Mouse (Mus musculus) layer of hippocampus, postnatal 36 days (tissue): Measurements from ENCODE around the gene Gp9. TPM values are rescaled to one million over a fixed set of nuclear protein-coding genes. Genes with fewer than 3 reads are reported as not detected.
A peak's percentile ranks its signal among the peaks of the same experiment; 100 is the strongest.

ENCODE experiments used
- DNase-seq, 2 experiments: peaks; one replicate each; pipeline ENCODE4 v3.0.0; 2022
- total RNA-seq, 2 experiments: library from RNA; stranded (reverse); gene quantifications; 2 replicates each; pipeline ENCODE4 v1.2.3; 2021

Gene Gp9
- total RNA-seq, result 1 to 10 TPM in 1 of 2 experiments, under 1 TPM in 1; 0.82 to 1.5 TPM

- no peak for DNase-seq
Measured at GRCm38 (mm10) chr6:87777842-87778241, at the start of gene Gp9. Gene Gp9, plus strand, starts transcription at chr6:87778072.

GRCm38 (mm10) chr6:87728102-87728501, 49.8 kb upstream of the Gp9 start:
- no peak for DNase-seq

- DNase-seq, result no peak
Measured at GRCm38 (mm10) chr6:87730141-87730540, 47.7 kb upstream of the Gp9 start.

- peak; percentile 46 to 49 for DNase-seq
Measured at GRCm38 (mm10) chr6:87730591-87731462, 47.0 kb upstream of the Gp9 start, which contains the start of gene Efcc1. Gene Efcc1, plus strand, starts transcription at chr6:87730869.

GRCm38 (mm10) chr6:87731463-87732095, 46.3 kb upstream of the Gp9 start:
- no peak for DNase-seq

- DNase-seq, result peak in 1 of 2 experiments; percentile 14
Measured at GRCm38 (mm10) chr6:87732151-87733011, 45.5 kb upstream of the Gp9 start.

GRCm38 (mm10) chr6:87733131-87733930, 44.5 kb upstream of the Gp9 start:
- DNase-seq, result peak in 1 of 2 experiments; percentile 3

- no peak for DNase-seq
Measured at GRCm38 (mm10) chr6:87734136-87734535, 43.7 kb upstream of the Gp9 start.

- DNase-seq, result no peak
Measured at GRCm38 (mm10) chr6:87736923-87737322, 40.9 kb upstream of the Gp9 start.

GRCm38 (mm10) chr6:87737921-87738626, 39.8 kb upstream of the Gp9 start:
- no peak for DNase-seq

GRCm38 (mm10) chr6:87739898-87740297, 38.0 kb upstream of the Gp9 start:
- no peak for DNase-seq

- DNase-seq, result no peak
Measured at GRCm38 (mm10) chr6:87740496-87740895, 37.4 kb upstream of the Gp9 start.

GRCm38 (mm10) chr6:87741978-87742377, 35.9 kb upstream of the Gp9 start:
- DNase-seq, result no peak

- peak in 1 of 2 experiments; percentile 8 for DNase-seq
Measured at GRCm38 (mm10) chr6:87742804-87743203, 35.1 kb upstream of the Gp9 start.

GRCm38 (mm10) chr6:87743281-87743680, 34.6 kb upstream of the Gp9 start:
- DNase-seq, result no peak

GRCm38 (mm10) chr6:87744632-87745031, 33.2 kb upstream of the Gp9 start:
- no peak for DNase-seq

GRCm38 (mm10) chr6:87745301-87745700, 32.6 kb upstream of the Gp9 start:
- DNase-seq, result no peak

- DNase-seq, result no peak
Measured at GRCm38 (mm10) chr6:87746059-87746458, 31.8 kb upstream of the Gp9 start.

- no peak for DNase-seq
Measured at GRCm38 (mm10) chr6:87746849-87747248, 31.0 kb upstream of the Gp9 start.

- DNase-seq, result no peak
Measured at GRCm38 (mm10) chr6:87748078-87748477, 29.8 kb upstream of the Gp9 start.

GRCm38 (mm10) chr6:87748531-87748930, 29.3 kb upstream of the Gp9 start:
- DNase-seq, result no peak
